Mouse (Mus musculus): Measurements from ENCODE around the gene Fpr-rs7. TPM values are rescaled to one million over a fixed set of nuclear protein-coding genes. Genes with fewer than 3 reads are reported as not detected.

Fpr-rs7 gene
- not detected in 2 replicates for polyA plus RNA-seq (2016; fragmentation: Nextera tagmentation; extraction: Ambion mirVana)

- no peak for DNase-seq (ENCODE audit: low spot score)
- Histone ChIP-seq H3K27me3 (ENCODE audit: insufficient read depth, poor library complexity, severe bottlenecking) (no peaks in the 10 kb centered on the region), H3K27ac (no peak within 1 kb of the TSS), H3K9me3 (peaks cover 16% of the 10 kb centered on the region), H3K4me1 (no peaks in the 10 kb centered on the region), H3K36me3 (no peaks in the 10 kb centered on the region), H3K4me3 (no peak within 1 kb of the TSS)
These were observed at the start of gene Fpr-rs7 for GRCm38 (mm10) chr17:20114126-20114525. TSS of gene Fpr-rs7 (minus strand) at chr17:20114226.

DNA sequence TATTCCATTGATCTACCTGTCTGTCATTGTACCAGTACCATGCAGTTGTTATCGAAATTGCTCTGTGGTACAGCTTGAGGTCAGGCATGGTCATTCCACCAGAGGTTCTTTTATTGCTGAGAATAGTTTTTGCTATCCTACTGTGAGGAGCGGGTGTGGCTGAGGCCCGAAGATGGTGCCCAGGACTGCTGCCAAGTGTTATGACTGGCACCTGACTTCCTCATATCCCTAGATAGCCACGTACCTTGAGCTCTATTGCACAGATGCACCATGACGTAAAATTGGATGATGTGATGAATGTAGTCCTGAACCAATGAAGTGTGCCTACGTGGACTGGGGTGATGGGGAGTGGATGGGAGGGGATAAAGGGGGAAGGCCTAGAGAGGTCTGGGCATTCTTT lies 39.9 kb downstream of the Fpr-rs7 start:
- H3K9me3 ChIP-seq, result peaks cover 15% of the 10 kb centered on the region
- H3K27ac ChIP-seq, result no peak overlapping the region
- 80% methylated on average over 6 of the region's 6 CpGs for WGBS
- H3K36me3 ChIP-seq, result no peaks in the 10 kb centered on the region
- no peak for DNase-seq (ENCODE audit: low spot score)
- no peaks in the 10 kb centered on the region for H3K27me3 ChIP-seq (ENCODE audit: insufficient read depth, poor library complexity, severe bottlenecking)
- no peaks in the 10 kb centered on the region for H3K4me1 ChIP-seq
- no peak overlapping the region for H3K4me3 ChIP-seq

DNA sequence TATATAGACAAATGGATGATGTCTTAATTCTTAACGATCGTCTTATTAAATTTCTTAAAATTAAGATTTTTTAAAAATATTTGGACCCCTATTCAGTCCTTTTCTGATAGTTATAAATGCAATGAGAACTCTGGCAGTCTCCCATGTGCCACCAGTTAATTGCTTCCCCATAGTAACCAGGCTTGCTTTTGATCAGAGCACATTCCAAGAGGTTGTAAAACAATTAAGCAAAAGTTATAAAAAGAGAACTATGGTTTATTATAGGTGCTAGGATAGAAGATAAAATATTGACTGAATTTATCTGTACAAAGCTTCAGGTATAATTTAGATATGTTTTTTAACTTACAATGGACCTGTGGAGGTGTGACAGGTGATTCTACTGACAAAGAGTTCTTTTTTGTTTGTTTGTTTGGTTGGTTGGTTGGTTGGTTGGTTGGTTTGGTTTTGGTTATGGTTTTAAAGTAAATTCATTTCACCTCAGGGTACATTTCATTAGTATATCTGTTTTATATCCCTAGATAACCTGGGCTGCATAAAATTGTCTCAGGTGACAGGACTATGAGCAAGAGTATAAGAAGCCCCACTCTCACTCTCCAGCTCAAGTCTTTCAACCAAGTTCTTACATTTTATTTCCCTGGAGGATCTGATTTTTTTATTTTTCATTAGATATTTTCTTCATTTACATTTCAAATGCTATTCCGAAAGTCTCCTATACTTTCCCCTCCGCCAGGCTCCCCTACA lies 42.2 kb downstream of the Fpr-rs7 start:
- 89% methylated on average over 4 of the region's 4 CpGs for WGBS
- Histone ChIP-seq H3K27me3 (ENCODE audit: insufficient read depth, poor library complexity, severe bottlenecking) (no peaks in the 10 kb centered on the region), H3K9me3 (peaks cover 10% of the 10 kb centered on the region)

More for the DNA sequence above, 42.2 kb downstream of the Fpr-rs7 start:
- no peak for DNase-seq (ENCODE audit: low spot score)
- H3K4me3 ChIP-seq, result no peak overlapping the region
- no peak overlapping the region for H3K27ac ChIP-seq
- no peaks in the 10 kb centered on the region for H3K36me3 ChIP-seq
- no peaks in the 10 kb centered on the region for H3K4me1 ChIP-seq

Other genes with a start within 250 kb of the Fpr-rs7 start
- gene Vmn2r104, start 65.9 kb downstream of the Fpr-rs7 start, polyA plus RNA-seq (2016; fragmentation: Nextera tagmentation; extraction: Ambion mirVana), result not detected in 2 replicates
- not detected in 2 replicates for gene Fpr-rs6, start 68.9 kb upstream of the Fpr-rs7 start, polyA plus RNA-seq (2016; fragmentation: Nextera tagmentation; extraction: Ambion mirVana)
- gene Vmn2r105, start 120.8 kb upstream of the Fpr-rs7 start, polyA plus RNA-seq (2016; fragmentation: Nextera tagmentation; extraction: Ambion mirVana), result not detected in 2 replicates
- not detected in 2 replicates for gene Vmn2r106, start 171.3 kb upstream of the Fpr-rs7 start, polyA plus RNA-seq (2016; fragmentation: Nextera tagmentation; extraction: Ambion mirVana)
- not detected in 2 replicates for gene Vmn2r107, start 231.0 kb upstream of the Fpr-rs7 start, polyA plus RNA-seq (2016; fragmentation: Nextera tagmentation; extraction: Ambion mirVana)